Mouse (Mus musculus) myocyte (in vitro differentiated cells): Measurements from ENCODE around the gene Hsd3b7. TPM values are rescaled to one million over a fixed set of nuclear protein-coding genes. Genes with fewer than 3 reads are reported as not detected.

Source experiments
- H3K27me3 ChIP-seq: one replicate; pipeline ENCODE4 v1.6.1; 2011; ENCODE audit not compliant: control insufficient read depth, insufficient read depth, insufficient read length
- H3K36me3 ChIP-seq: one replicate; pipeline ENCODE4 v1.6.1; 2011; ENCODE audit not compliant: control insufficient read depth, insufficient read depth
- H3K4me2 ChIP-seq: one replicate; pipeline ENCODE4 v1.6.1; 2011; ENCODE audit warnings: low read depth, control low read depth
- H3K4me3 ChIP-seq: one replicate; pipeline ENCODE4 v1.5.1; 2011; ENCODE audit warnings: mild to moderate bottlenecking, control low read depth, moderate library complexity
- H3K79me2 ChIP-seq: one replicate; pipeline ENCODE4 v1.6.1; 2011; ENCODE audit not compliant: control insufficient read depth, insufficient read depth
- H3ac ChIP-seq: one replicate; pipeline ENCODE4 v1.6.1; 2011; ENCODE audit not compliant: control insufficient read depth, insufficient read length
- CEBPB ChIP-seq: IDR thresholded peaks from 2 replicates; pipeline ENCODE4 v1.6.1; 2011; ENCODE audit warnings: mild to moderate bottlenecking, moderate library complexity; ENCODE audit not compliant: poor library complexity, insufficient read depth, severe bottlenecking
- E2F4 ChIP-seq: IDR thresholded peaks from one replicate; pipeline ENCODE4 v1.6.1; 2011; ENCODE audit warnings: mild to moderate bottlenecking, control low read depth, moderate library complexity; ENCODE audit not compliant: insufficient read depth
- MAX ChIP-seq: IDR thresholded peaks from one replicate; pipeline ENCODE4 v1.6.1; 2011; ENCODE audit warnings: low read depth, mild to moderate bottlenecking, control low read depth
- MYOD1 ChIP-seq, 3 experiments: IDR thresholded peaks; one replicate each; pipeline ENCODE4 v1.6.1; 2011; ENCODE audit warnings: control low read depth in 2 of 3, low read depth in 2 of 3, mild to moderate bottlenecking in 2 of 3, moderate library complexity in 1 of 3; ENCODE audit not compliant: insufficient read length in 2 of 3, control insufficient read depth in 1 of 3
- MYOG ChIP-seq, 3 experiments: IDR thresholded peaks; one replicate each; pipeline ENCODE4 v1.6.1; 2011; ENCODE audit warnings: control low read depth in 2 of 3, low read depth in 2 of 3, mild to moderate bottlenecking in 2 of 3; ENCODE audit not compliant: insufficient read length in 2 of 3, control insufficient read depth in 1 of 3, insufficient read depth in 1 of 3
- POLR2A ChIP-seq: IDR thresholded peaks from one replicate; pipeline ENCODE4 v1.6.1; 2011; ENCODE audit warnings: low read depth, mild to moderate bottlenecking, control low read depth, moderate library complexity; ENCODE audit not compliant: insufficient read length
- POLR2AphosphoS2 ChIP-seq: IDR thresholded peaks from one replicate; pipeline ENCODE4 v1.6.1; 2011; ENCODE audit warnings: low read depth, control low read depth; ENCODE audit not compliant: insufficient read length
- REST ChIP-seq: IDR thresholded peaks from one replicate; pipeline ENCODE4 v1.6.1; 2011; ENCODE audit warnings: mild to moderate bottlenecking, control low read depth, moderate library complexity; ENCODE audit not compliant: insufficient read depth, insufficient read length
- SRF ChIP-seq: IDR thresholded peaks from one replicate; pipeline ENCODE4 v1.6.1; 2011; ENCODE audit warnings: low read depth; ENCODE audit not compliant: control insufficient read depth, insufficient read length
- TCF12 ChIP-seq: IDR thresholded peaks from one replicate; pipeline ENCODE4 v1.6.1; 2011; ENCODE audit warnings: mild to moderate bottlenecking, control low read depth; ENCODE audit not compliant: poor library complexity, insufficient read depth, severe bottlenecking
- TCF3 ChIP-seq: IDR thresholded peaks from one replicate; pipeline ENCODE4 v1.6.1; 2011; ENCODE audit warnings: low read depth, control low read depth; ENCODE audit not compliant: insufficient read length
- USF1 ChIP-seq: IDR thresholded peaks from one replicate; pipeline ENCODE4 v1.6.1; 2011; ENCODE audit warnings: low read depth, mild to moderate bottlenecking, control low read depth, moderate library complexity
- polyA plus RNA-seq: library from polyadenylated mRNA; unstranded; fragments of >200 nt; fragmentation: generic; extraction: Trizol; gene quantifications from one replicate; pipeline ENCODE4 v1.2.1, GENCODE M21; 2012; ENCODE audit warnings: missing spikeins

Hsd3b7 gene
- polyA plus RNA-seq, 1 experiment = 15.0 TPM

GRCm38 (mm10) chr7:127770039-127770905 is 30.1 kb upstream of the Hsd3b7 start:
- H3K4me2 ChIP-seq = peak overlapping the region; percentile 99
- H3ac ChIP-seq = peak overlapping the region; percentile 25
- H3K79me2 ChIP-seq = no peaks in the 10 kb centered on the region
- TF ChIP-seq POLR2A = no peak
- TF ChIP-seq TCF12 = no peak
- TF ChIP-seq TCF3 = no peak
- TF ChIP-seq MAX = no peak
- TF ChIP-seq MYOG (IDR thresholded peaks at IDR 0.05; ENCODE audit: control insufficient read depth in 1 of 3, insufficient read depth in 1 of 3, insufficient read length in 2 of 3, low read depth in 2 of 3) = no peak
- TF ChIP-seq SRF = no peak
- TF ChIP-seq POLR2AphosphoS2 = no peak
- TF ChIP-seq MYOD1 (IDR thresholded peaks at IDR 0.05; ENCODE audit: control insufficient read depth in 1 of 3, insufficient read length in 2 of 3, low read depth in 2 of 3) = no peak
- TF ChIP-seq REST = no peak
- TF ChIP-seq USF1 = no peak
- H3K36me3 ChIP-seq = peaks cover 1% of the 10 kb centered on the region
- no peaks in the 10 kb centered on the region for H3K27me3 ChIP-seq
- peak overlapping the region; percentile 84 for H3K4me3 ChIP-seq

GRCm38 (mm10) chr7:127771262-127771661 is 29.1 kb upstream of the Hsd3b7 start:
- Histone ChIP-seq H3K79me2 (no peaks in the 10 kb centered on the region), H3K36me3 (no peaks in the 10 kb centered on the region), H3ac (no peak overlapping the region), H3K4me3 (peak overlapping the region; percentile 84), H3K4me2 (peak overlapping the region; percentile 99), H3K27me3 (no peaks in the 10 kb centered on the region)
- no peak for TF ChIP-seq POLR2A
- no peak for TF ChIP-seq MYOD1 (IDR thresholded peaks at IDR 0.05; ENCODE audit: control insufficient read depth in 1 of 3, insufficient read length in 2 of 3, low read depth in 2 of 3)
- TF ChIP-seq TCF3 = no peak
- no peak for TF ChIP-seq USF1
- TF ChIP-seq CEBPB = no peak
- TF ChIP-seq POLR2AphosphoS2 = no peak
- no peak for TF ChIP-seq MAX
- TF ChIP-seq REST = no peak
- no peak for TF ChIP-seq SRF
- TF ChIP-seq E2F4 = no peak
- TF ChIP-seq MYOG (IDR thresholded peaks at IDR 0.05; ENCODE audit: control insufficient read depth in 1 of 3, insufficient read depth in 1 of 3, insufficient read length in 2 of 3, low read depth in 2 of 3) = no peak
- no peak for TF ChIP-seq TCF12

GRCm38 (mm10) chr7:127772080-127772479 is 28.3 kb upstream of the Hsd3b7 start:
- H3K36me3 ChIP-seq = no peaks in the 10 kb centered on the region
- H3K4me3 ChIP-seq = no peak overlapping the region
- H3K4me2 ChIP-seq = no peak overlapping the region
- H3K79me2 ChIP-seq = no peaks in the 10 kb centered on the region
- no peaks in the 10 kb centered on the region for H3K27me3 ChIP-seq
- peak; percentile 45 for TF ChIP-seq POLR2AphosphoS2
- TF ChIP-seq USF1 = no peak
- no peak overlapping the region for H3ac ChIP-seq

GRCm38 (mm10) chr7:127772557-127772956 is 27.8 kb upstream of the Hsd3b7 start:
- H3K36me3 ChIP-seq = no peaks in the 10 kb centered on the region
- TF ChIP-seq TCF12 (no peak), TCF3 (no peak), REST (no peak), POLR2AphosphoS2 (no peak), E2F4 (no peak), CEBPB (no peak), SRF (no peak), MAX (no peak), MYOD1 (IDR thresholded peaks at IDR 0.05; ENCODE audit: control insufficient read depth in 1 of 3, insufficient read length in 2 of 3, low read depth in 2 of 3) (no peak), MYOG (IDR thresholded peaks at IDR 0.05; ENCODE audit: control insufficient read depth in 1 of 3, insufficient read depth in 1 of 3, insufficient read length in 2 of 3, low read depth in 2 of 3) (no peak), POLR2A (no peak), USF1 (no peak)
- H3K4me3 ChIP-seq = no peak overlapping the region
- H3ac ChIP-seq = no peak overlapping the region
- no peaks in the 10 kb centered on the region for H3K79me2 ChIP-seq
- no peak overlapping the region for H3K4me2 ChIP-seq
- H3K27me3 ChIP-seq = no peaks in the 10 kb centered on the region
